Mouse (Mus musculus) brain, adult 2 months (tissue): ENCODE measurements around the gene Atp5g1.

ENCODE experiments used
- DNase-seq: peaks from one replicate; pipeline ENCODE4 v3.0.0; 2011; ENCODE audit warnings: low read depth, low spot score

Atp5g1 gene

DNA sequence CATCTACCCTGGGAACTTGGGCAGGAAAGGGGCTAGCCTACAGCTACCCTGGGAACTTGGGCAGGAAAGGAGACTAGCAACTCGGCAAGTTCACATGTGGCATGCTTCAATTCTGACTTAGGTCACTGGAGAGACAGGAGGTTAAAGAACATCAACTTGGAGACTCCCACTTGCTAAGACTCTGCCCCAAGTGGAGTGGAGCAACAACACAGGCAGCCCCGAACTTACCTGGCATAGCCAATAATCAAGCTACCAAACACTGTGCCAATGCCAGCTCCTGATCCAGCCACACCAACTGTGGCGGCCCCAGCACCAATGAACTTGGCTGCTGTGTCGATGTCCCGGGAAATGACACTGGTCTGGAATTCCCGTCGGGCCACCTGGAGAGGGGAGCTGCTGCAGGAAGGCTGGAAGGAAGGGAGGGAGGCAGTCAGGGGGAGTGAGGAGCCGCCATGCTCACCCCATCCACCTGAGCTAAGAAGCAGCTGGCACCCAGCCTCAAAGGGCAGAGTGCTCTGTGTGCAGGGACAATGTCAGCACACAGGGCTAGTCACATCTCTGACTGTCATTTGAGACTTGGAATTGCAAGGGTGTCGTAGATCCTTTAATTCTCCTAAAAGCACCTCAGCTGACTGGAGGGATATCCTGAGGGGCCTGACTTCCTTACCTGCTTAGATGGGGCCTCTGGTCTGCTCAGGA lies 2.0 kb downstream of the Atp5g1 start:
- no peak for DNase-seq

DNA sequence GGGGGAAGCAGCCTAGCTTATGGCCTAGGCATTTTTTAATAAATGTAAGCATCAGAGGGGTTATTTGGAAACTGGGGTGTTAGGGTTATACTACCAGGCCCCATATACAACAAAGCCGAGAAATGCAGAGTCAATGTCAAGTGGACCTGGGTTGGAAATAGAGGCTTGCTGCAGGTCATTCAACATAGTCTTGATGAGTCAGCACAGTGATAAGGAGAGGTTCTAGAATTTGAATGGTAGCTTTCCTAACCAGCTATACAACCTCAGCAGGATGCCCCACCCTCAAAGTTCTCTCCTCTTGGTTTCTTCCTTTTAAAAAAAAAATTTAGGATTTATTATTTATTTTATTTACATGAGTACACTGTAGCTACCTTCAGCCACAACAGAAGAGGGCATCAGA lies 4.5 kb downstream of the Atp5g1 start:
- DNase-seq = no peak

DNA sequence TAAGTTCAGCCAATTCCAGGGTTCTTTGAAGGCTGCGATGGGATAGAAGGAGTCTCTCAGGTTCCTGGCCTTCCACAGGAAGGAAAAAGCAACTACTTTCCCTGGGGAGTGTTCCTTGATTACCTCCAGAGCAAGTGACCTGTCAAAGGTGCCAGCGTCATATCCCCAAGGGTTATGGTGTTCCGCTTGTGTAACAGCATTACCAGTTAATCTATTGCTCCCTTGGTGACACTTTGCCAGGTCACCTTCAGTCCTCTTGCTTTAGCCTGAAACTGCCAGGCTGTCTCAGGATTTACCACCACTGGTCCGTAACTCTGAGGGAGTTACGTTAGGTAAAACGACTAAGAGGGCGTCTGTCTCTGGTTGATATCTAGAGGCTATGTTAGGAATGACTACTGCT lies 5.1 kb downstream of the Atp5g1 start:
- DNase-seq = no peak

DNA sequence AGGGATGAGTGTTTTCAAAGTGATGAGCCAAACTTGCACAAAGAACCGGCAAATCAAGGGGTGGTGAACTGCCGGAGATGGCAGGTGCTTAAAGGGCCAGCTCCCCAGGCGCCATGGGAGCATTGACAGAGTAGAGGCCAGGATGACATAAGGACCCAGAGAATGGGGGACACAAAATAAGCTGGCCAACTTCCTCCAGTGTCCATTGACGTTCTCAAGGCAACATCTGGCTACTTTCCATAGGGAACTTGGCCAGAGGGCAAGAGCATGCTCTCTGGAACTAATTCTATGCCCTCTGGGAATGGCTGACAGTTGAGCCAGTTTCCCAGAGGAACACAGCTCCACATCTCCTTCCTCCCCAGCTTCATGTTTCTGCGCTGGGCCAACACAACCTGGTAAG lies 7.2 kb downstream of the Atp5g1 start:
- DNase-seq = no peak

GRCm38 (mm10) chr11:96065215-96065911 lies 10.1 kb downstream of the Atp5g1 start, which contains the start of gene Ube2z:
Gene Ube2z, minus strand, starts transcription at chr11:96065388.
- peak; percentile 98 for DNase-seq

DNA sequence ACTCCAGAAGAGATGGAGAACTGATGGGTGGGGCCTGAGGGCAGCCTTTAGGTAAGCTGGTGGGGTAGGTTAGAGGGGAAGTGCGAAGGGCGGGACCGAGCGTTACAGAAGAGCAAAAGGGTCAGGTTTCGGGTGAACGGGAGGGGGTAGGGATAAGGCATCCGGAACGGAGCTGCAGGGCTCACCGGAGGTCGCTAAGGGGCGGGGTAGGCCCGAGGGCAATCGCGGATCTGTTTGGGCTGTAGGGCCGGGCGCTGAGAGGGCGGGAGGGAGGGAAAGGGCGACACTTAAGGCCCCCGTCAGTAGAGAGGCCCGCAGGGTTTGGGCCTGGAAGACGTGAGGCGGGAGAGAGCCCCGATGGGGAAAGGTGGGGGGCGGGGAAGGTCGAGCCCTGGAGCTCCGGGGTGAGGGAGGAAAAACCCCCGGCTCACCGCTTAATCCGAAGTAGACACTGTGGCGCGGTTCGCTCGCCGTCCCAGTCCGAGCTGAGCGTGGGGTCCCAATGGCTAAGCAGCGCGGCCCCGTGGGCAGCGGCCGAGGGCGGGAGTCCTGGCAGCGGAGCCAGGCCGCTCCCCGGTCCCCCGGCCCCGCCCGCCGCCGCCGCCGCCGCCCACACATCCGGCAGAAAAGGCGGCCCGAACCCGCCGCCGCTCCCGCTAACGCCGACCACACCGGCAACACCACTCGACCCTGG lies 10.8 kb downstream of the Atp5g1 start:
- DNase-seq = no peak

DNA sequence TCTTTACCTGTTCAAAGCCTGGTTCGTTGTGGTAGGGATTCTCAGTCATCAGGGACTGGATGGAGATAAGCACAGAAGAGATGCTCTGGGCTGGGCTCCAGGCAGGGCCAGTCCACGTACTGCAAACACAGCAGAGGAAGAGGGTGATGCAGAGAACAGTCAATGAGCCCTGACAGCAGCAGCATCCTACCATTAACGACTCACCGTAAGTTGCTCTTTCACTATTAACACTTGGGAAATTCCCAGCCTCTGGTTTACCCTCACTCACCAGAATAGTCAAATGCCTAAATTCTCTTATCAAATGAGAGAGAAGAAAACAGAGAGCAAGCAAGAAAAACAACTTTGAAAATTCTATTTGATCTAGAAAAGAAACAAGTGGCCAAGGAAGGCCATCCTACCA lies 17.2 kb downstream of the Atp5g1 start:
- no peak for DNase-seq

- DNase-seq = no peak
Measured at GRCm38 (mm10) chr11:96050854-96051253, 24.6 kb downstream of the Atp5g1 start.

DNA sequence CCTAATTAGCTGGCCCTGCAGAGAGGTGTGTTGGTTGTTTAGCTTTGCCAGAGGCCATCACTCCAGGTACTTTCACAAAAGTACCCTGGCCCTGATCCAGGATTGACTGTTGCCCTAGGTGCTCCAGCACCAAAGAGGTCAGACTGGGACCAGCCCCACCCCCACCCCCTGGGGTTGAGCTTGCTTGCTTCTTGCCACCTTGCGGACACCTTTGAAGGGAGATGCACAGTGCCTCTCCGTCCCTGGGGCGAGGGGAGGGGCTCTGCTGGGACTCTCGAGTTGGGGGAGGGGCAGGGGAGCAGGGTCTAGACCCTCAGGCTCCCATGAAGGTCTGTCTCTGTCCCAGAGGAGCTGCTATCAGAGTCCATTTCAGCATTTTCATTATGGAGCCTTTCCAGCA lies 25.5 kb downstream of the Atp5g1 start:
- DNase-seq = no peak

GRCm38 (mm10) chr11:96047469-96048373 lies 27.7 kb downstream of the Atp5g1 start:
- DNase-seq = no peak

GRCm38 (mm10) chr11:96046793-96047192 lies 28.7 kb downstream of the Atp5g1 start:
- no peak for DNase-seq

GRCm38 (mm10) chr11:96046028-96046427 lies 29.4 kb downstream of the Atp5g1 start:
- DNase-seq = peak; percentile 24

DNA sequence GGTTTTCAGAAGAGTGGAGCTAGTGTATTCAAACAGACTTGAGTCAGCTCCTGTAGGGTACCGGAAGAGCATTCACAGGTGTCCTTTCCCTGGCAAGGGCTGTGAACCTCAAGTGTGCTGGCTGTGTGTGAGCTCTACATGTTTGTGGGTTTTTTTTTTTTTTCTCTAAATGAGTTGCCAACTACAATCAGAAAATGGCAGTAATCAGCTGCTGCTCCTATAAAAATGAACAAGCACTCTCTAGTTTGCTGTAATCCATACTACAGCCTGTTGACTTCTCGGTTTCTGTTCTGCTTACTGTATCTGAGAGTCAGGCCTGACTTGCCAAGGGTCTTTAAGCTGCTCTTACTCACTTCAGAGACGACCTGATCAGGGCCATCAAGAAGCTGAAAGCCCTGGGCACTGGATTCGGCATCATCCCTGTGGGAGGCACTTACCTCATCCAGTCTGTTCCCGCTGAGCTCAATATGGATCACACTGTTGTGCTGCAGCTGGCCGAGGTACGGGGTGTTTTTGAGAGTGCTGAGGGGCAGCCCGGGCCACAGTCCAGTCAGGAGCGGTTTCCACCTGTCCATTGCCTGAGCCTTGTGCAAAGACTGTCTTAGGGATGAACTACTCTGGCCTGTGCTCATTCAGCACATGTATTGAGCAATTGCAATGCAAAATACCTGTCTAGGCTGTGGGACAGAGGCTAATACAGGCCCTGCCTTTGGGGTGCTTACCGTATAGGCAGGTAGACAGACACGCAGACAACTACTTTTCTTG lies 30.5 kb downstream of the Atp5g1 start:
- no peak for DNase-seq

DNA sequence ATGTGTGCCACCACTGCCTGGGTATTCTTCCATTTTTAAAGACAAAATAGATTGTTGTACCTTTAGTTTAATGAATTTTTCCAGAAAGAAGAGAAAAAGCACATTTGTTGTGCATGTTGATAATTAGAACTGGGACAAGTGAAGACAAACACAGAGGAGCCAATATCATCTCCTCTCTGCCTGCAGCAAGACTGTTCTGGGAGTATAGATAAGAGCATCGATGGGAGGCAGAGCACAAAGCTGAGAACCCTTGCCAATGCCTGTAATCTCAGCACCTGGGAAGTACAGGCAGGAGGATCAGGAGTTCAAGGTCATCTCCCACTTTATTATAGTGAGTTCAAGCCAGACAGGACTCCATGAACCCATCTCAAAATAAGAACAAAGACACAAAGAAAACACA lies 36.9 kb downstream of the Atp5g1 start:
- no peak for DNase-seq

DNA sequence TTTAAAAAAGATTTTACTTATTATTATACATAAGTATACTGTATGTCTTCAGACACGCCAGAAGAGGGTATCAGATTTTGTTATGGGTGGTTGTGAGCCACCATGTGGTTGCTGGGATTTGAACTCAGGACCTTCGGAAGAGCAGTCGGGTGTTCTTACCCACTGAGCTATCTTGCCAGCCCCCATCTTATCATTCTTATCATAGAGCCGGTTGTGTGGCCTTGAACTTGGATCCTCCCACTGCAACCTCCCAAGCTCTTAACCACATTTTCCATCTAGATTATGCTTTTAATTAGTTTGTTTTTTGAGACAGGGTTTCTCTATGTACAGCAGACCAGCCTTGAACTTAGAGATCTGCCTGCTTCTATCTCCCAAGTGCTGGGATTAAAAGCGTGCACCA lies 38.0 kb downstream of the Atp5g1 start:
- DNase-seq = no peak

- DNase-seq = peak; percentile 22
Measured at GRCm38 (mm10) chr11:96035133-96035532, 40.3 kb downstream of the Atp5g1 start.

DNA sequence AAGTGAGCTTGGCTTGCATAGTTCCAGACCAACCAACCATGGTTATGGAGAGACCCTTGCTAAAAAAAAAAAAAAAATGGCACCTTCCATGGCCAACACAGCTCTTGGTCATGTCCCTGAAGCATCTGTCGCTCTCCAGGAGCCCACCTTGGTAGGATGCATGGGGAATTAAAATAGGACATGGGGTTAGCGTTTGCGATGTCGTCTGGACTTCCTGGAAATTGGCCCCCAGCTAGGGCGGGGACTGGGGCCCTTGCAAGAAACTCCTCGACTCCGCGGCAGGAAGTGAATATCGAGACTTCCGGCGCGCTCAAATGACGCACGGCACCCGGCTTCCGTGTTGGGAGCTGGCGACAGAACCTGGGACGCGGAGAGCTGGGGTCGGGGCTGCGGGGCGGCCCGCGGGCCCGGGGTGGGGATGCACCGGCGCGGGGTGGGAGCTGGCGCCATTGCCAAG lies 40.8 kb downstream of the Atp5g1 start, which contains the start of gene Snf8:
TSS of gene Snf8 (plus strand) at position 290 of the 457 bp plus-strand sequence.
- DNase-seq = peak; percentile 98

- DNase-seq = peak; percentile 16
Measured at GRCm38 (mm10) chr11:96034116-96034515, 41.4 kb downstream of the Atp5g1 start.

DNA sequence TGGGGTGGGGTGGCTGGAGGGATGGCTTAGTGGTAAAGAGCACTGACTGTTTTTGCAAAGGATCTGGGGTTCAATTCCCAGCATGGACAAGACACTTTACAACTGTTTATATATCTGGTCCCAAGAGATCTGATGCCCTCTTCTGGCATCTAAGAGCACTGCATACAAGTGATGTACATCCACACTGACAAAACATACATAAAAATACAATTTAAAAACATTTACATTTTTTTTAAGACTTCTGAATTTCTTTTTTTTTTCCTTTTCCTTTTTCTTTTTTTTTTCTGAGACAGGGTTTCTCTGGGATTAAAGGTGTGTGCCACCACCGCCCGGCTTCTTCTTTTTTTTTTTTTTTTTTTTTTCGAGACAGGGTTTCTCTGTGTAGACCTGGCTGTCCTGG lies 42.2 kb downstream of the Atp5g1 start:
- no peak for DNase-seq

GRCm38 (mm10) chr11:96031701-96032100 lies 43.8 kb downstream of the Atp5g1 start:
- DNase-seq = no peak

- DNase-seq = no peak
Measured at GRCm38 (mm10) chr11:96030571-96030970, 44.9 kb downstream of the Atp5g1 start.
